In genomic region chr3:38888111-38888510, GRCm38 (mm10) we compare ENCODE assay signal across 8 mouse cellular contexts. TPM values are rescaled to one million over a fixed set of nuclear protein-coding genes. Genes with fewer than 3 reads are reported as not detected.
DNase-seq lines count a peak whose midpoint lies in the region; ATAC-seq lines count a peak whose summit lies in the region.

No protein-coding gene starts in this region.

- H3K4me1 ChIP-seq in hindbrain, embryonic 11.5 days (replicated peaks; ENCODE audit: control insufficient read depth, insufficient read depth, low read length): peaks cover 3% of the 10 kb centered on the region; the same call in 1 of the 2 replicates

- H3K27me3 ChIP-seq in hindbrain, embryonic 11.5 days (ENCODE audit: control insufficient read depth, insufficient read depth, low read length): no peaks in the 10 kb centered on the region

- 0 out of 2 replicates have a peak overlapping the region, but pooled peaks have one; percentile 5 for H3K27ac ChIP-seq in hindbrain, embryonic 11.5 days (ENCODE audit: low read depth, low read length)

- no peaks in the 10 kb centered on the region for H3K9me3 ChIP-seq in hindbrain, embryonic 11.5 days (ENCODE audit: control insufficient read depth, low read length)

- peak; percentile 77 to 93 for DNase-seq in adrenal gland, adult (ENCODE audit: inconsistent age in 2 of 2, low spot score in 1 of 2)
- DNase-seq in cerebellum, adult 9-11 months: peak; percentile 36
- peak; percentile 74 to 78 for DNase-seq in frontal cortex, postnatal 10 days (ENCODE audit: low spot score in 2 of 2)
- peak; percentile 87 for DNase-seq in hindbrain, embryonic 11.5 days (ENCODE audit: low spot score)
- DNase-seq in layer of hippocampus, postnatal 14 days (ENCODE audit: low spot score in 2 of 2): peak; percentile 88 to 89
- DNase-seq in lung, postnatal 10 days: peak; percentile 77
- peak; percentile 87 to 90 for DNase-seq in right cerebral cortex, postnatal 10 days (ENCODE audit: low spot score in 2 of 2)
- no peak for DNase-seq in c-Kit-positive CD71-positive TER-119-positive erythroid progenitor cells, embryonic 14.5 days (ENCODE audit: low spot score)

- H3K4me2 ChIP-seq in hindbrain, embryonic 11.5 days (replicated peaks; ENCODE audit: low read depth, low read length): peak overlapping the region; percentile 97

- ATAC-seq in hindbrain, embryonic 11.5 days (ENCODE audit: low FRiP score): no peak

- H3K9ac ChIP-seq in hindbrain, embryonic 11.5 days (ENCODE audit: low read depth, low read length): peak overlapping the region; percentile 85

- peaks cover 15% of the 10 kb centered on the region; the same call in 1 of the 2 replicates for H3K36me3 ChIP-seq in hindbrain, embryonic 11.5 days (ENCODE audit: control insufficient read depth, insufficient read depth, low read length)

- peak overlapping the region; percentile 83 for H3K4me3 ChIP-seq in hindbrain, embryonic 11.5 days (ENCODE audit: low read depth, low read length)

- WGBS in hindbrain, embryonic 11.5 days: 16% methylated on average over 24 of the region's 24 CpGs

RNA-seq across cellular contexts. Expression of gene Fat4, which starts 1.4 kb away (rescaled TPM):
- 13.5 and 15.2 TPM in 2 replicates for polyA plus RNA-seq in hindbrain, embryonic 11.5 days (2014; fragmentation: Nextera tagmentation; extraction: Ambion mirVana)
- total RNA-seq in layer of hippocampus, postnatal 14 days (2021): 10 to 100 TPM; 33.2 to 33.3 TPM
